8 mouse cellular contexts compared by ENCODE assay signal in genomic region chr7:101374155-101374554, GRCm38 (mm10). TPM values are rescaled to one million over a fixed set of nuclear protein-coding genes. Genes with fewer than 3 reads are reported as not detected.
DNase-seq lines count a peak whose midpoint lies in the region; TF ChIP-seq lines count a peak whose summit lies in the region.
"Had no signal": no experiment of that assay in that cellular context is flagged by ENCODE, and none has a peak within 500 bp of the region (broad histone marks: within the 10 kb centered on the region; RNA-seq: fewer than 3 reads in every experiment).

No protein-coding gene starts in this region.

- peak in 1 of 2 experiments; percentile 44 for DNase-seq in left cerebral cortex, adult 2 months (ENCODE audit: extremely low spot score in 1 of 2, low spot score in 2 of 2)
- DNase-seq in left cerebral cortex, postnatal 4 days = no peak
- peak; percentile 51 for DNase-seq in R1 (ENCODE audit: low read depth, low spot score)
- DNase-seq in cerebellum, postnatal 25 days = peak; percentile 39 to 63
- peak; percentile 81 for DNase-seq in induced T-regulatory cell, adult 2 months (ENCODE audit: low read depth)
- DNase-seq in retina, adult 2 months (ENCODE audit: low read depth, low spot score) = peak; percentile 60
- DNase-seq in adrenal gland, postnatal 36 days = no peak

- no peak overlapping the region for H3K27ac ChIP-seq in left cerebral cortex, adult 2 months
- H3K27ac ChIP-seq: lung, embryonic 15.5 days had no signal

- intact Hi-C loops in left cerebral cortex, adult 2 months (cut with DNase I) = loop anchor here (1.0 to 10.0 kb wide), 3 partner anchors 64 to 469 kb away; no protein-coding TSS in a partner anchor
- intact Hi-C loops in left cerebral cortex, postnatal 4 days (cut with DNase I) = loop anchor here (2.0 to 10.0 kb wide), 3 partner anchors 62 to 449 kb away; no protein-coding TSS in a partner anchor

- no peak overlapping the region for H3K4me3 ChIP-seq in left cerebral cortex, adult 2 months
- H3K4me3 ChIP-seq: lung, embryonic 15.5 days had no signal

- peak; percentile 69 for TF ChIP-seq CTCF in left cerebral cortex, adult 2 months (IDR thresholded peaks at IDR 0.05)

RNA-seq across cellular contexts. Expression of gene Arap1, which starts 26.3 kb away (rescaled TPM):
- 10 to 100 TPM; 16.6 to 22.1 TPM for total RNA-seq in left cerebral cortex, adult 2 months (2021)
- 10 to 100 TPM; 21.1 to 21.9 TPM for total RNA-seq in left cerebral cortex, postnatal 4 days (2021)
- 10 to 100 TPM; 30.0 to 35.4 TPM for total RNA-seq in adrenal gland, postnatal 36 days (2021)

RNA-seq across cellular contexts. Expression of gene Gm45837, which starts 36.5 kb away (rescaled TPM):
- total RNA-seq in left cerebral cortex, adult 2 months (2021) = 1 to 10 TPM; 1.6 to 3.4 TPM
- 1 to 10 TPM in 1 of 2 experiments, not detected in 1; 6.6 TPM for total RNA-seq in left cerebral cortex, postnatal 4 days (2021)
- 1 to 10 TPM in 1 of 2 experiments, not detected in 1; 3.8 TPM for total RNA-seq in adrenal gland, postnatal 36 days (2021)

RNA-seq across cellular contexts. Expression of gene Pde2a, which starts 47.3 kb away (rescaled TPM):
- 100 to 1,000 TPM; 372 to 375 TPM for total RNA-seq in left cerebral cortex, adult 2 months (2021)
- 100 to 1,000 TPM; 173 to 179 TPM for total RNA-seq in left cerebral cortex, postnatal 4 days (2021)
- 100 to 1,000 TPM; 163 to 207 TPM for total RNA-seq in adrenal gland, postnatal 36 days (2021)

RNA-seq across cellular contexts. Expression of gene Stard10, which starts 57.3 kb away (rescaled TPM):
- total RNA-seq in left cerebral cortex, adult 2 months (2021) = 10 to 100 TPM; 81.7 to 84.3 TPM
- total RNA-seq in left cerebral cortex, postnatal 4 days (2021) = 10 to 100 TPM; 13.2 to 14.6 TPM
- total RNA-seq in adrenal gland, postnatal 36 days (2021) = 10 to 100 TPM; 22.5 to 60.5 TPM

Comparison
In these comparisons a context has a peak if more than half of its experiments do, and no peak if none do; other contexts are left out.
1. DNase-seq: peak in R1 (single experiment), cerebellum, postnatal 25 days (2 of 2), induced T-regulatory cell, adult 2 months (single experiment) and retina, adult 2 months (single experiment); none in left cerebral cortex, postnatal 4 days (single experiment) and adrenal gland, postnatal 36 days (0 of 2).